Mouse (Mus musculus): ENCODE results near the gene Txnrd2. TPM values are rescaled to one million over a fixed set of nuclear protein-coding genes. Genes with fewer than 3 reads are reported as not detected.

The Txnrd2 gene
- polyA plus RNA-seq, 1 experiment: 16.0 TPM

GRCm38 (mm10) chr16:18400472-18401216, 25.5 kb upstream of the Txnrd2 start:
- Histone ChIP-seq H3K4me1 (ENCODE audit: control insufficient read depth) (peaks cover 31% of the 10 kb centered on the region), H3K36me3 (ENCODE audit: control insufficient read depth) (peaks cover 89% of the 10 kb centered on the region), H3K4me3 (replicated peaks) (no peak overlapping the region), H3K9me3 (ENCODE audit: control insufficient read depth, low read length) (no peaks in the 10 kb centered on the region), H3K27me3 (ENCODE audit: control insufficient read depth) (no peaks in the 10 kb centered on the region)
- no peak for TF ChIP-seq GATA1 (IDR thresholded peaks at IDR 0.05; ENCODE audit: low read length)
- no peak for TF ChIP-seq TAL1 (IDR thresholded peaks at IDR 0.05; ENCODE audit: low read length)

DNA sequence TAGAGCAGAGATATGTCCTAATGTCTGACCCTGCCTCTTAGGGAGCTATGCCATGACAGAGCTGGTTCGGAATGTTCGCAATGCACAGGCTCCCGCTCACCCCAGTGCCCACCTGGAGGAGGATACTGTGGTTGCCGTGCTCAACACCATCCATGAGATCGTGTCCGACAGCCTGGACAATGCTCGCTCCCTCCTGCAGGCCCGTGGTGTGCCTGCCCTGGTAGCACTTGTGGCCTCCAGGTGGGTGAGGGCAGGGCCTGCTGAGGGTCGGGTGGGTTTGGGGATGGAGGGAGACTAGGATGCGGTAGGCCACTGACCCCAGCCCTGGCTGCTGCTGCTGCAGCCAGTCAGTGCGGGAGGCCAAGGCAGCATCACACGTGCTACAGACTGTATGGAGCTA, 22.9 kb upstream of the Txnrd2 start:
- no peaks in the 10 kb centered on the region for H3K27me3 ChIP-seq (ENCODE audit: control insufficient read depth)
- no peak overlapping the region for H3K4me3 ChIP-seq (replicated peaks)
- H3K4me1 ChIP-seq (ENCODE audit: control insufficient read depth): peaks cover 36% of the 10 kb centered on the region
- H3K36me3 ChIP-seq (ENCODE audit: control insufficient read depth): peaks cover 97% of the 10 kb centered on the region
- no peak for TF ChIP-seq TAL1 (IDR thresholded peaks at IDR 0.05; ENCODE audit: low read length)
- no peak for TF ChIP-seq GATA1 (IDR thresholded peaks at IDR 0.05; ENCODE audit: low read length)
- no peaks in the 10 kb centered on the region for H3K9me3 ChIP-seq (ENCODE audit: control insufficient read depth, low read length)

DNA sequence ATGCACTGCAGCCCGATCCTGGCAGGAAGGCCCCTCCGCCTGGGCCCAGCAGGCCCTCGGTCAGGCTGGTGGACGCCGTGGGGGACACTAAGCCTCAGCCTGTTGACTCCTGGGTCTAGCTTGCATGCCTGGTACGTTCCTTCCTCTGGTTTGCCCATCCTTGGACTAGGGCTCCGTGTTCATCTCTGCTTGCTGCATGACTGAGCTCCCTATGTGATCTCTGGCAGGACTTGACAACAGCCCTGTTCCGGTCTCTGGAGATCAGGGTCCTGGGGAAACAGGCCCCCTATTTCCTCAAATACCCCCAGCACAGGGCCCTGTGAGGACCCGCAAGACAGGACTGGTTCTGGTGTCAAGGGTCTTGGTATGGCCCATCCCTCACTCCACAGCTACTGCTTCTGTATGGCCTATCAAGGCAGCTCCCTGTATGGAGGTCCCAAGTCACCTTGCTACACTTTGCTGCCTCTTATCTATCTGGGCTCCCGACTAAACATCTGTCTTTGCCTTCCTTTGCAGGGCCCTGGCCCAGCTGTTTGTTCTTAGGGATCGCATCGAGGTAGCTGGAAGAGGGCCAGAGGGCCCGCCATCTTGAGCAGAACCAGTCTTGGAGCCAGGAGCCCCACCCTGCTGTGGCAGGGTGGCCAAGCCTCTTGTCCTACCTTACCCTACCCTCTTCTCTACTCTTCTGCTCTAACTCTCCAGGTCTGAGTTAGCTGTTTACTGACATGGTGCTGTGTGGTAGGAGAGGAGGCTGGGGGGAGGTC, 20.9 kb upstream of the Txnrd2 start:
- no peaks in the 10 kb centered on the region for H3K9me3 ChIP-seq (ENCODE audit: control insufficient read depth, low read length)
- TF ChIP-seq TAL1 (IDR thresholded peaks at IDR 0.05; ENCODE audit: low read length) (no peak), GATA1 (IDR thresholded peaks at IDR 0.05; ENCODE audit: low read length) (no peak)
- H3K27me3 ChIP-seq (ENCODE audit: control insufficient read depth): no peaks in the 10 kb centered on the region
- peaks cover 97% of the 10 kb centered on the region for H3K36me3 ChIP-seq (ENCODE audit: control insufficient read depth)
- H3K4me3 ChIP-seq (replicated peaks): no peak overlapping the region
- peaks cover 22% of the 10 kb centered on the region for H3K4me1 ChIP-seq (ENCODE audit: control insufficient read depth)

DNA sequence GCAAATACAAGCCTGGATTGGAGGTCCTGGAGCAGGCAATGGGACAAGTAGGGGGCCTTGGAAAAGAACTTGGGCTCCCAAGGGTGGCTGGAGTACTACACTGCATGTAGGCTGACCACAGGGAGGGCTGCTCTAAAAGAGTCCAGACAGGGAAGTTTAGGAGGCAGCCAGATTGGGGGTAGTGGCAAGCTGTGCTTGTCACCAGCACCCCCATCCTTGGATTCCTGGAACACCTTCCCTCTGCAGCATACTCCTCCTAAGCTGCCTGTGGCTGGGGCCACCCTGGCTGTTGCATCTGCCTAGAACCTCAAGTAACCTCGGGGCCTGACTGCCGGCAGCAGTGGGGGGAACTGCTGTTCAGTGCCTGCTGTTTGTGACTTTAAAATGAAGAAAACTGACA, 20.3 kb upstream of the Txnrd2 start:
- Histone ChIP-seq H3K36me3 (ENCODE audit: control insufficient read depth) (peaks cover 97% of the 10 kb centered on the region), H3K9me3 (ENCODE audit: control insufficient read depth, low read length) (no peaks in the 10 kb centered on the region), H3K27me3 (ENCODE audit: control insufficient read depth) (no peaks in the 10 kb centered on the region), H3K4me3 (replicated peaks) (no peak overlapping the region), H3K4me1 (ENCODE audit: control insufficient read depth) (peaks cover 22% of the 10 kb centered on the region)
- TF ChIP-seq TAL1 (IDR thresholded peaks at IDR 0.05; ENCODE audit: low read length): no peak
- TF ChIP-seq GATA1 (IDR thresholded peaks at IDR 0.05; ENCODE audit: low read length): no peak

DNA sequence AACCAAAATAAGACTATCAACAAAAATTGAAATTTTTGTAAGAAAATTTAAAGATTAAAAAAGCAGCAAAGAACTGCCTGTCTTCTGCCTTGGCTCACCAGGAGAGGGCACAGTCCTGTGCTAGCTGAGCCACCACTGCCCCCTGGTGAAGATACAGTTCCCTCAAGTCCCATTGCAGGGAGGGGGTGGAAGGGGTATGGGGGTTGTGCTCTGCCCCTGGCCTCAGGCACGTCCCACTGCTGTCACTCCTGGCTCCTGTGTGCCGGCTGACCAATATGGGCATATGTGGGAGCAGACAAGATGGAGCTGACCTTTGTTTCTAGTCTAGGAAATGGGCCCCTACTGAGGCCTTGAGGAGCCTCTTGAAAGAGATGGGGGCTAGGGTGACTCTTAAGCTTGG, 19.9 kb upstream of the Txnrd2 start:
- no peak overlapping the region for H3K4me3 ChIP-seq (replicated peaks)
- TF ChIP-seq GATA1 (IDR thresholded peaks at IDR 0.05; ENCODE audit: low read length): no peak
- no peak for TF ChIP-seq TAL1 (IDR thresholded peaks at IDR 0.05; ENCODE audit: low read length)
- peaks cover 22% of the 10 kb centered on the region for H3K4me1 ChIP-seq (ENCODE audit: control insufficient read depth)
- peaks cover 97% of the 10 kb centered on the region for H3K36me3 ChIP-seq (ENCODE audit: control insufficient read depth)
- no peaks in the 10 kb centered on the region for H3K9me3 ChIP-seq (ENCODE audit: control insufficient read depth, low read length)
- H3K27me3 ChIP-seq (ENCODE audit: control insufficient read depth): no peaks in the 10 kb centered on the region

DNA sequence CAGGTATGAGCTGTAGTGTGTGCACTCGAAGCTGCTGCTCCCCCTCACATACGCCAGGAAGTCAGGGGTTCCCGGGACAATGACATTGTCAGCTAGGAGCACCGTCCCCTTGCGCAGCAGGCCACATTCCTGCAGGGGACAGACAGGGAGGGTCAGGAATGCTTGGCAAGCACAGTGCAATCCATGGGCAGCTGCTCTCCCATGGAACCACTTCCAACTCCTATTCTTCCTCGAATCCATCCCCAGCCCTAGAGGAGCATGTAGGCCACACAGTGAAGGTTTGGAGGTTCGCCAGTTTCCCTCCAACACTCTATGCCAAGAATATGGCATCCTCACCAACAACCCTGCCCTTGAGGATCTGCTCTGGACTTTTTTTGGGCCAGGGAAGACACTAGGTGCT, 18.3 kb upstream of the Txnrd2 start:
- Histone ChIP-seq H3K4me3 (replicated peaks) (no peak overlapping the region), H3K27me3 (ENCODE audit: control insufficient read depth) (no peaks in the 10 kb centered on the region), H3K4me1 (ENCODE audit: control insufficient read depth) (peaks cover 28% of the 10 kb centered on the region), H3K9me3 (ENCODE audit: control insufficient read depth, low read length) (no peaks in the 10 kb centered on the region), H3K36me3 (ENCODE audit: control insufficient read depth) (peaks cover 97% of the 10 kb centered on the region)
- TF ChIP-seq GATA1 (IDR thresholded peaks at IDR 0.05; ENCODE audit: low read length) (no peak), TAL1 (IDR thresholded peaks at IDR 0.05; ENCODE audit: low read length) (no peak)

DNA sequence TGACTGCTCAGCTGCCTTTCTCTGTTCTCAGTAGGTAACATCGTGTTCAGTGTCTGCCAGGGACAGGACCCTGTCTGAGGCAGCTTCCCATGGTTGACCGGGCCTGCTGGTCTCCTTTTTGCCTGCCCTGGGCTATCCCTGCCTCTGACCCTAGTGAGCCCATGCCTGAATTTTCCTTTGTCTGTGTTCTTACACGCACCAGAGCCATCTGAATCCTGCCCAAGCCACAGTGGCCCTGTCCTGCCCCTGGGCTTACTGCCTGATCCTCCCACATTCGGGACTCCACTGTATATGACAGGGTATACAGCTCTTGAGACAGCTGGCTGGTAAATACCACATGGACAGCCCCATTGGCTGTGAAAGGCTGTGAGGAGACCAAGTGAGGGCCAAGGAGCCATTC, 16.4 kb upstream of the Txnrd2 start:
- H3K4me1 ChIP-seq (ENCODE audit: control insufficient read depth): peaks cover 33% of the 10 kb centered on the region
- H3K27me3 ChIP-seq (ENCODE audit: control insufficient read depth): no peaks in the 10 kb centered on the region
- H3K4me3 ChIP-seq (replicated peaks): no peak overlapping the region
- H3K9me3 ChIP-seq (ENCODE audit: control insufficient read depth, low read length): no peaks in the 10 kb centered on the region
- H3K36me3 ChIP-seq (ENCODE audit: control insufficient read depth): peaks cover 97% of the 10 kb centered on the region
- no peak for TF ChIP-seq TAL1 (IDR thresholded peaks at IDR 0.05; ENCODE audit: low read length)
- no peak for TF ChIP-seq GATA1 (IDR thresholded peaks at IDR 0.05; ENCODE audit: low read length)

GRCm38 (mm10) chr16:18410418-18410817, 15.8 kb upstream of the Txnrd2 start:
- H3K9me3 ChIP-seq (ENCODE audit: control insufficient read depth, low read length): no peaks in the 10 kb centered on the region
- no peak overlapping the region for H3K4me3 ChIP-seq (replicated peaks)
- H3K36me3 ChIP-seq (ENCODE audit: control insufficient read depth): peaks cover 97% of the 10 kb centered on the region
- H3K4me1 ChIP-seq (ENCODE audit: control insufficient read depth): peaks cover 28% of the 10 kb centered on the region
- H3K27me3 ChIP-seq (ENCODE audit: control insufficient read depth): no peaks in the 10 kb centered on the region
- TF ChIP-seq TAL1 (IDR thresholded peaks at IDR 0.05; ENCODE audit: low read length): no peak
- no peak for TF ChIP-seq GATA1 (IDR thresholded peaks at IDR 0.05; ENCODE audit: low read length)

DNA sequence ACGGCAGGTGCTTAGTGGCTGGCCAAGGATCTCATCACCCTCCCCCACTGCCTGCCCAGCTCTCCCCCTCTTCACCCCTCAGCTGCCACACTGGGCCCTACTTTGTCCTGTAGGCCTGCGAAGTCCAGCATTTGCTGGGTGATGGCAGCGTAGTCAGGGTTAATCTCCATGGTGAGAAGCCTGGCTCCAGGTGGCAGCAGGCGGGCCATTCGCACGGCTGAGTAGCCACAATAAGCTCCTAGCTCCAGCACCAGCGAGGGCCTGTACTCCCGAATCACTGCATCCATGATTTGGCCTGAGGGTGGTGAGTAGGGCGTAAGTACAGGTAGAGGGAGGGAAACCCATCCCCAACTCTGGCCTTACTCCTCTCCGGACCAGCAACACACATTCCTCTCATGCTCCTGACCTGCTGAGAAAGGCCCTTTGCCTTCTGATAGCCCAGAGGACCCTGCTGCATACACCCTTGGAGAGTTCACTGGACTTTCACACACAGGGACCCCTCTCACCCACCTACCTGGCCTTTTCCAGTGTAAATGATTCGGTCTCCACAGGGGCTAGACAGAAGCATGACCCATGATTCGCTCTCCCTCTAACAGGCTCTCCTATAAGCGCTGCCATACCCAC, 15.0 kb upstream of the Txnrd2 start:
- H3K27me3 ChIP-seq (ENCODE audit: control insufficient read depth): no peaks in the 10 kb centered on the region
- no peaks in the 10 kb centered on the region for H3K9me3 ChIP-seq (ENCODE audit: control insufficient read depth, low read length)
- H3K4me3 ChIP-seq (replicated peaks): no peak overlapping the region
- H3K36me3 ChIP-seq (ENCODE audit: control insufficient read depth): peaks cover 98% of the 10 kb centered on the region
- peaks cover 27% of the 10 kb centered on the region for H3K4me1 ChIP-seq (ENCODE audit: control insufficient read depth)
- no peak for TF ChIP-seq GATA1 (IDR thresholded peaks at IDR 0.05; ENCODE audit: low read length)
- TF ChIP-seq TAL1 (IDR thresholded peaks at IDR 0.05; ENCODE audit: low read length): no peak
